Mouse (Mus musculus) CD4-positive naive resting alpha-beta T cell, adult 76 days (primary cell): ENCODE measurements around the gene Khdc1a. TPM values are rescaled to one million over a fixed set of nuclear protein-coding genes. Genes with fewer than 3 reads are reported as not detected.

Experiments
- total RNA-seq: library from RNA; stranded (reverse); gene quantifications from one replicate; pipeline ENCODE4 v1.2.4, GENCODE M21; 2023

Gene Khdc1a
- not detected for total RNA-seq

GRCm38 (mm10) chr1:21349341-21349740 lies at the start of gene Khdc1a:
Gene Khdc1a, plus strand, starts transcription at chr1:21349641.

GRCm38 (mm10) chr1:21368031-21368430 lies 18.6 kb downstream of the Khdc1a start, which contains the start of gene Khdc1c:
Gene Khdc1c, plus strand, starts transcription at chr1:21368331.

GRCm38 (mm10) chr1:21383256-21383655 lies 33.8 kb downstream of the Khdc1a start, which contains the start of gene Khdc1b:
Gene Khdc1b, plus strand, starts transcription at chr1:21383556.

Other genes starting within 250 kb of the Khdc1a start
- gene Tmem14a, start 131.1 kb upstream of the Khdc1a start, total RNA-seq = 1.1 TPM
- not detected for gene Gsta3, start 109.1 kb upstream of the Khdc1a start, total RNA-seq
- not detected for gene Khdc1c, start 18.7 kb downstream of the Khdc1a start, total RNA-seq
- gene Khdc1b, start 33.9 kb downstream of the Khdc1a start, total RNA-seq = not detected